Mouse (Mus musculus) neural tube, embryonic 12.5 days (tissue): ENCODE measurements around the gene Rapgef4. TPM values are rescaled to one million over a fixed set of nuclear protein-coding genes. Genes with fewer than 3 reads are reported as not detected.

Source experiments
- ATAC-seq: fragments of 200-750 bp; cut with Nextera tagmentation; 2 replicates; pipeline ENCODE4 v1.8.0; 2017; ENCODE audit warnings: low read depth, mild to moderate bottlenecking, moderate TSS enrichment, moderate library complexity; ENCODE audit not compliant: low FRiP score
- H3K27ac ChIP-seq: fragments of 300-500 bp; sonication (generic); 2 replicates; pipeline ENCODE4 v1.5.1; 2016
- H3K27me3 ChIP-seq: fragments of 300-500 bp; sonication (generic); replicated peaks from 2 replicates; pipeline ENCODE4 v1.6.1; 2016; ENCODE audit warnings: mild to moderate bottlenecking
- H3K36me3 ChIP-seq: fragments of 300-500 bp; sonication (generic); 2 replicates; pipeline ENCODE4 v1.6.1; 2016; ENCODE audit warnings: mild to moderate bottlenecking
- H3K4me1 ChIP-seq: fragments of 300-500 bp; sonication (generic); 2 replicates; pipeline ENCODE4 v1.6.1; 2016
- H3K4me2 ChIP-seq: fragments of 300-500 bp; sonication (generic); replicated peaks from 2 replicates; pipeline ENCODE4 v1.6.1; 2016; ENCODE audit warnings: mild to moderate bottlenecking
- H3K4me3 ChIP-seq: fragments of 300-500 bp; sonication (generic); 2 replicates; pipeline ENCODE4 v1.5.1; 2016
- H3K9ac ChIP-seq: fragments of 300-500 bp; sonication (generic); 2 replicates; pipeline ENCODE4 v1.6.1; 2016; ENCODE audit warnings: mild to moderate bottlenecking
- H3K9me3 ChIP-seq: fragments of 300-500 bp; sonication (generic); 2 replicates; pipeline ENCODE4 v1.6.1; 2016; ENCODE audit warnings: mild to moderate bottlenecking
- WGBS: fragments of 180-500 bp; shearing (Covaris S2); methylation state at CpG from one replicate; pipeline ENCODE4 v1.1.7; 2016; 5-methylcytosine and 5-hydroxymethylcytosine counted together
- polyA plus RNA-seq: library from polyadenylated mRNA; unstranded; fragments of >200 nt; fragmentation: Nextera tagmentation; extraction: Ambion mirVana; gene quantifications from 2 replicates; pipeline ENCODE4 v1.2.1, GENCODE M21; 2016

The Rapgef4 gene
- polyA plus RNA-seq, 1 experiment from 2014 or later, result 24.0 TPM

DNA sequence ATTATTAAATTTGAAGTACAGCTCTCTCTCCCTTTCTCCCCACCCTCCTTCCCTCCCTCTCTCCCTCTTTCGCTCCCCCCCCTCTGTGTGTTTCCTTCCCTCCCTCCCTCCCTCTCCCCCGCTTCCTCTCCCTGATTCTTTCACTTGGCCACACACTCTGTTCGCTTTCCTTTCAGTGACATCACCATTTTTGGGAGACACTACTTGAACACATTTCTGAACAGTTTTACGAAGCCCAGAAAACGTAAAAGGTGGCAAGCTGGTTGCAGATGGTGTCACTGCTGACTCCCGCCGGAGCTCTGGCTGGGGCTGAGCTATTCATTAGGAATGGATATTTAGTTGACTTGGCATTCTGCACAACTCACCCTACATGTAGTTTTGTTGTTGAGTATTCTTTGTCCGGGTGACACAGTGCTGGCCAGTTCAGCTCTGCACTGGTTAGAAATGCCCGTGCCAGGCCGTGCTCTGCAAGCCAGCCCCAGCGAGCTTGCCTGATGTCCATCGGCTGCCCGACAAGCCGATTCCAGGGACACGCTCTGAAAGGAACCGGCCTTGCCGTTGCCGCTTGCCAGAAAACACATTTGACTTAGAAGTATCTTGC, 57.7 kb downstream of the Rapgef4 start:
- peaks cover 15% of the 10 kb centered on the region for H3K4me1 ChIP-seq
- no peaks in the 10 kb centered on the region for H3K27me3 ChIP-seq
- 37% methylated on average over 18 of the region's 18 CpGs for WGBS
- ATAC-seq, result no peak
- H3K27ac ChIP-seq, result no peak overlapping the region
- H3K9me3 ChIP-seq, result no peaks in the 10 kb centered on the region
- H3K4me3 ChIP-seq, result no peak overlapping the region
- H3K9ac ChIP-seq, result 0 out of 2 replicates have a peak overlapping the region, but pooled peaks have one; percentile 5
- peak overlapping the region; percentile 43 for H3K4me2 ChIP-seq
- H3K36me3 ChIP-seq, result no peaks in the 10 kb centered on the region

DNA sequence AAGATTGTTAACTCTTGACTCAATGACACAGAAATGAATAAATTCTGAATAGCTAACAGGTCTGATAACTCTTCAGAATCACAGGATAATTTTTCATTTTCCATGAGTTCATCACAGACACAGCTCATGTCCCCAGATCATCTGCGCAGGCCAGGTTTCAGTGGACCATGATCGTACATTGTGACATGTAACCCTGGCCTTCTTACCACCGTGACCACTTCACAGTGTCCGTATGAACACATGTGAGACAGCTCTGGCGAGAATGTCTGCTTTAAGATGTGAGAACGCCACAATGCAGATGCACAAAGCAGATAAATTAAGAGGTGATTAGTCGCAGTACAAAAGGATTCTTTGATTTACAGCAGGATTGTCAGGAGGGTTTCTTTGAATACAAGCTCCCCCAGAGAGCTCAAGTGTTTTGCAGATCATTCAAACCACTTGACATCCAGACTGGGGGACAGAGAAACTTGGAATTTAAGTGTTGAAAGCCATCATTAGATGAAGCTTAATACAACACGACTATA, 58.5 kb downstream of the Rapgef4 start:
- no peaks in the 10 kb centered on the region for H3K9me3 ChIP-seq
- no peak overlapping the region for H3K27ac ChIP-seq
- H3K4me3 ChIP-seq, result no peak overlapping the region
- no peak overlapping the region for H3K9ac ChIP-seq
- ATAC-seq, result no peak
- H3K27me3 ChIP-seq, result no peaks in the 10 kb centered on the region
- no peak overlapping the region for H3K4me2 ChIP-seq
- WGBS, result 22% methylated on average over 8 of the region's 8 CpGs
- H3K4me1 ChIP-seq, result peaks cover 15% of the 10 kb centered on the region
- H3K36me3 ChIP-seq, result no peaks in the 10 kb centered on the region

DNA sequence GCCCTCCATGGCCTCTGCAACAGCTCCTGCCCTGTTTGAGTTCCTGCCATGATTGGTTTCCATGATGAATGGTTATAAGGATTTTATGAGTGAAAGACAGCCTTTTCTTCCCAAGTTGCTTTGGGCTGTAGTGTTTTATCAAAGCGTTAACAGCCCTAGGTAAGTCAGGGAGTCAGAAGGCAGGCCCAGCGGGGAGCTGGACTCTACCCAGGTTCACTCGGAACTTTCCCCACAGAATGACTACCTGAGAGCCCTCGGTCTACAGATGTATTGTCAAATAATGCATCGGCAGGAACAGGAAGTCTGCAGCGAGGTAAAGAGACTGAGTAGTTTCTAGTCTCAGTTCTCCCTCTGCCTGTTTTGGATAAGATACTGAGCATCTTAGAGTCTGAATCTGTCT, 60.0 kb downstream of the Rapgef4 start:
- Histone ChIP-seq H3K4me1 (peaks cover 15% of the 10 kb centered on the region), H3K4me3 (no peak overlapping the region), H3K27ac (no peak overlapping the region), H3K27me3 (no peaks in the 10 kb centered on the region), H3K9ac (no peak overlapping the region), H3K36me3 (no peaks in the 10 kb centered on the region), H3K4me2 (no peak overlapping the region), H3K9me3 (no peaks in the 10 kb centered on the region)
- WGBS, result 93% methylated on average over 6 of the region's 6 CpGs
- ATAC-seq, result no peak

- WGBS, result 91% methylated on average over 10 of the region's 10 CpGs
- Histone ChIP-seq H3K9ac (no peak overlapping the region), H3K4me3 (no peak overlapping the region), H3K27me3 (no peaks in the 10 kb centered on the region), H3K4me1 (peaks cover 15% of the 10 kb centered on the region), H3K9me3 (no peaks in the 10 kb centered on the region), H3K36me3 (no peaks in the 10 kb centered on the region), H3K27ac (no peak overlapping the region), H3K4me2 (no peak overlapping the region)
- ATAC-seq, result no peak
Measured at GRCm38 (mm10) chr2:72042093-72042492, 61.1 kb downstream of the Rapgef4 start.

DNA sequence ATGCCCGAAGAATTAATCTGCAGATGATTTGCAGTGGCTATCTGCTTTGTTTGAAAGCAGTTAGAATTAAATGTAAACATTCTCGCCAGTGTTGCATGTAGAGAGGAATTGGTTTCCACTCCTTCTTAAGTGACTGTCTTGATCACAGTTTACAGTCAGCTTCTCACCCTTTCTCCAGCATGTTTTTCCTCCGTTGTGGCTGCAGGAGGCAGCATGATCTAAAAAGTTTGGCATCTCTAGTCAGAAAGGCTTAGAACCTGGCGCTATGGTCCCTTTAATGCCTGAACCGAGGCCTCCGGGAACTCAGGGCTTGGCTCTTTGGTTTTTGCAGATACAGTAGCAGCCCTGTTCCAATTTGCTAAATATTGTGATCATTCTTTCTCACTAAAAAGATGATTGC, 63.2 kb downstream of the Rapgef4 start:
- no peak for ATAC-seq
- Histone ChIP-seq H3K9ac (no peak overlapping the region), H3K9me3 (no peaks in the 10 kb centered on the region), H3K4me2 (no peak overlapping the region), H3K4me1 (0 out of 2 replicates have a peak, but pooled peaks cover 7% of the 10 kb centered on the region), H3K27ac (no peak overlapping the region), H3K27me3 (no peaks in the 10 kb centered on the region), H3K4me3 (no peak overlapping the region), H3K36me3 (no peaks in the 10 kb centered on the region)
- 66% methylated on average over 6 of the region's 6 CpGs for WGBS

- no peaks in the 10 kb centered on the region for H3K9me3 ChIP-seq
- H3K36me3 ChIP-seq, result no peaks in the 10 kb centered on the region
- H3K9ac ChIP-seq, result no peak overlapping the region
- 78% methylated on average over 8 of the region's 8 CpGs for WGBS
- H3K4me1 ChIP-seq, result 0 out of 2 replicates have a peak, but pooled peaks cover under 1% of the 10 kb centered on the region
- H3K4me3 ChIP-seq, result no peak overlapping the region
- no peak overlapping the region for H3K27ac ChIP-seq
- no peaks in the 10 kb centered on the region for H3K27me3 ChIP-seq
- no peak overlapping the region for H3K4me2 ChIP-seq
- ATAC-seq, result no peak
Measured at GRCm38 (mm10) chr2:72045024-72045423, 64.0 kb downstream of the Rapgef4 start.

GRCm38 (mm10) chr2:72045659-72046058, 64.6 kb downstream of the Rapgef4 start:
- H3K36me3 ChIP-seq, result no peaks in the 10 kb centered on the region
- no peak overlapping the region for H3K4me2 ChIP-seq
- H3K4me3 ChIP-seq, result no peak overlapping the region
- ATAC-seq, result no peak
- WGBS, result 60% methylated on average over 11 of the region's 11 CpGs
- H3K4me1 ChIP-seq, result no peaks in the 10 kb centered on the region
- no peak overlapping the region for H3K27ac ChIP-seq
- no peaks in the 10 kb centered on the region for H3K9me3 ChIP-seq
- no peaks in the 10 kb centered on the region for H3K27me3 ChIP-seq
- H3K9ac ChIP-seq, result no peak overlapping the region

- Histone ChIP-seq H3K27ac (no peak overlapping the region), H3K4me2 (no peak overlapping the region)
- 74% methylated on average over 7 of the region's 7 CpGs for WGBS
Measured at GRCm38 (mm10) chr2:72050451-72050850, 69.4 kb downstream of the Rapgef4 start.

GRCm38 (mm10) chr2:72054280-72054679, 73.2 kb downstream of the Rapgef4 start:
- ATAC-seq, result no peak
- 90% methylated on average over 5 of the region's 5 CpGs for WGBS
- no peaks in the 10 kb centered on the region for H3K9me3 ChIP-seq
- H3K27me3 ChIP-seq, result no peaks in the 10 kb centered on the region
- no peak overlapping the region for H3K4me2 ChIP-seq
- H3K27ac ChIP-seq, result no peak overlapping the region
- H3K4me3 ChIP-seq, result no peak overlapping the region
- no peaks in the 10 kb centered on the region for H3K36me3 ChIP-seq
- no peaks in the 10 kb centered on the region; the same call in 1 of the 2 replicates for H3K4me1 ChIP-seq
- no peak overlapping the region for H3K9ac ChIP-seq

More at GRCm38 (mm10) chr2:72050451-72050850, 69.4 kb downstream of the Rapgef4 start:
- no peaks in the 10 kb centered on the region; the same call in 1 of the 2 replicates for H3K4me1 ChIP-seq
- H3K9ac ChIP-seq, result no peak overlapping the region
- no peak overlapping the region for H3K4me3 ChIP-seq
- no peaks in the 10 kb centered on the region for H3K27me3 ChIP-seq
- no peaks in the 10 kb centered on the region for H3K9me3 ChIP-seq
- H3K36me3 ChIP-seq, result no peaks in the 10 kb centered on the region
- ATAC-seq, result no peak

DNA sequence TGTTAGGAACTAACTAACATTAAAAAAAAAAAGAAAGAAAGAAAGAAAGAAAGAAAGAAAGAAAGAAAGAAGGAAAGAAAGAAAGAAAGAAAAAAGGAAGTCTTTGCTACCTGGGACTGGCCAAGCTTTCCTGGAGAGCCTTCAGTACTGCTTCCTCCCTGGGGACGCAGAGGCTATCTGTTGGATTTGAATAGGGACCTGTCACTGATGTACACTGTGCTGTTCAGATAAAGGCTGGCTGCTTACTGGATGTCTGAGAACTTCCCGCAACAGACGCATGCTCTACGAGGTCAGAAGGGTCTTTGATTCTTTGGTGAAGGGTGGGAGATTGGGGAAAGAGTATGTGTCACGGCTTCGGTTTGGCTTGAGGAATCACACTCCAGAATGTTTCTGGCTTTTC, 73.7 kb downstream of the Rapgef4 start:
- Histone ChIP-seq H3K36me3 (no peaks in the 10 kb centered on the region), H3K4me2 (no peak overlapping the region), H3K4me3 (no peak overlapping the region), H3K9me3 (no peaks in the 10 kb centered on the region), H3K27me3 (no peaks in the 10 kb centered on the region), H3K4me1 (no peaks in the 10 kb centered on the region; the same call in 1 of the 2 replicates), H3K27ac (no peak overlapping the region), H3K9ac (no peak overlapping the region)
- 83% methylated on average over 6 of the region's 6 CpGs for WGBS
- no peak for ATAC-seq

DNA sequence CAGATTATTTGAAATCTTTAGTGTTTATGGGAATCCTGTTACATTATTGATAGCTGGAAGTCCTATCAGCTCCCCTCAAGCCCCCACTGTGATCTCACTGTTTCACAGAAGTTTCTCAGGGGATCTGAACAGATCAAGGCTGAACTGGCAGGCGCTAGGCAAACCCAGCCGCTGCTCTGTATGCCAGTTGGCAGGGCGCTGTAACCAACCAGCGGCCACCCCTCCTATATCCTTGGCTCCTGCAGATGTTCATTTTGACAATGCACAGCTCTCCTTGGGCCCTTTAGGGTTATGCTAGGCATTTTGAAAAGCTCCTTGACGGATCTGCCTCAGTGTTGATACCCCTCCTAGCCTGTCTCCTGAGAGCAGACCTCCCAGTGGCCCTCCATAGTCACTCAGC, 74.4 kb downstream of the Rapgef4 start:
- Histone ChIP-seq H3K4me2 (no peak overlapping the region; the same call in 1 of the 2 replicates), H3K27me3 (no peaks in the 10 kb centered on the region), H3K4me1 (no peaks in the 10 kb centered on the region; the same call in 1 of the 2 replicates), H3K9ac (no peak overlapping the region), H3K4me3 (no peak overlapping the region), H3K27ac (no peak overlapping the region), H3K36me3 (no peaks in the 10 kb centered on the region), H3K9me3 (no peaks in the 10 kb centered on the region)
- 89% methylated on average over 5 of the region's 5 CpGs for WGBS
- no peak for ATAC-seq

GRCm38 (mm10) chr2:72056081-72056874, 75.2 kb downstream of the Rapgef4 start:
- WGBS, result 67% methylated on average over 11 of the region's 11 CpGs
- no peak for ATAC-seq
- no peak overlapping the region for H3K4me3 ChIP-seq
- no peak overlapping the region; the same call in 1 of the 2 replicates for H3K4me2 ChIP-seq
- no peaks in the 10 kb centered on the region for H3K36me3 ChIP-seq
- H3K27ac ChIP-seq, result no peak overlapping the region
- H3K9me3 ChIP-seq, result no peaks in the 10 kb centered on the region
- H3K9ac ChIP-seq, result no peak overlapping the region
- no peaks in the 10 kb centered on the region for H3K27me3 ChIP-seq
- no peaks in the 10 kb centered on the region; the same call in 1 of the 2 replicates for H3K4me1 ChIP-seq
